Mouse (Mus musculus): ENCODE measurements around the gene 2010106E10Rik.

DNA sequence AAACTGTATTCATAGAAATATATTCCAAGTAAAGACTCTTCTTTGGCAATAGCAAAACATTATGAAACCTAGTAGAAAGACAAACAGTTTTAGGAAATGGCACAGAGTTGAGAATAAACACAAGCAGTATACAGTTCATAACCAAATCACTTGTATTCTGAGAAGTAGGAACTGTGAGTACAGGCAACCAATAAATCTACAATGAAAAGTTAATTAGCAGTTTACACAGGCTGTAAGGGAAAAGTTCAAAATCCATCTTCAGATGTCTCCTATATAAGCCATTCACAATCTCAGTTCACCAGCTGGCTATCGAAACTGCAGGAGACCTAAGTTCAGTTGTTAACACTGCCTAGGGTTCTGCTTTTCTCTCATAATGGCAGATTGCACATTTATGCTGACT is at the start of gene 2010106E10Rik:
- TF ChIP-seq CTCF (IDR thresholded peaks at IDR 0.05) = no peak
- no peak for TF ChIP-seq EP300 (IDR thresholded peaks at IDR 0.05)

All from lung, postnatal 0 days (tissue).